Mouse (Mus musculus): ENCODE measurements at regions not wholly inside any gene's neighbourhood (a gene's known extent, or its start where the extent isn't known, plus 50 kb on each side); places are given as distances from the start of the nearest gene placed in this dataset.

GRCm38 (mm10) chr7:64010640-64011039 lies 71.9 kb upstream of the Klf13 start:
- Histone ChIP-seq H3K27ac (replicated peaks; ENCODE audit: insufficient read depth, low read depth, low read length) (no peak overlapping the region), H3K4me1 (ENCODE audit: control insufficient read depth, insufficient read depth, low read length) (no peaks in the 10 kb centered on the region)

GRCm38 (mm10) chr7:64007766-64008165 lies 69.1 kb upstream of the Klf13 start:
- no peaks in the 10 kb centered on the region for H3K4me1 ChIP-seq (ENCODE audit: control insufficient read depth, insufficient read depth, low read length)
- H3K4me3 ChIP-seq (ENCODE audit: insufficient read depth, low read depth, low read length), result no peak overlapping the region
- 85% methylated on average over 3 of the region's 3 CpGs for WGBS
- no peak overlapping the region for H3K27ac ChIP-seq (replicated peaks; ENCODE audit: insufficient read depth, low read depth, low read length)
- no peaks in the 10 kb centered on the region for H3K36me3 ChIP-seq (ENCODE audit: control insufficient read depth, insufficient read depth, low read length)
- no peak for DNase-seq (ENCODE audit: extremely low read depth, low read depth, low spot score)
- no peaks in the 10 kb centered on the region for H3K27me3 ChIP-seq (ENCODE audit: control insufficient read depth, insufficient read depth, low read length)
- no peaks in the 10 kb centered on the region for H3K79me2 ChIP-seq (ENCODE audit: control insufficient read depth, insufficient read depth, low read length)
- no peak for TF ChIP-seq POLR2A (IDR thresholded peaks at IDR 0.05; ENCODE audit: extremely low read depth, insufficient read depth, low read length)
- no peak overlapping the region for H3K9ac ChIP-seq (ENCODE audit: low read depth, low read length)

More at GRCm38 (mm10) chr7:64010640-64011039, 71.9 kb upstream of the Klf13 start:
- TF ChIP-seq POLR2A (IDR thresholded peaks at IDR 0.05; ENCODE audit: extremely low read depth, insufficient read depth, low read length), result no peak
- no peak for TF ChIP-seq CTCF (IDR thresholded peaks at IDR 0.05; ENCODE audit: low read depth, low read length)
- 91% methylated on average over 3 of the region's 3 CpGs for WGBS
- H3K79me2 ChIP-seq (ENCODE audit: control insufficient read depth, insufficient read depth, low read length), result no peaks in the 10 kb centered on the region
- no peak overlapping the region for H3K4me3 ChIP-seq (ENCODE audit: insufficient read depth, low read depth, low read length)
- H3K9ac ChIP-seq (ENCODE audit: low read depth, low read length), result no peak overlapping the region
- no peaks in the 10 kb centered on the region for H3K36me3 ChIP-seq (ENCODE audit: control insufficient read depth, insufficient read depth, low read length)
- no peaks in the 10 kb centered on the region for H3K27me3 ChIP-seq (ENCODE audit: control insufficient read depth, insufficient read depth, low read length)
- DNase-seq (ENCODE audit: extremely low read depth, low read depth, low spot score), result no peak

GRCm38 (mm10) chr7:64006935-64007334 lies 68.2 kb upstream of the Klf13 start:
- Histone ChIP-seq H3K36me3 (ENCODE audit: control insufficient read depth, insufficient read depth, low read length) (no peaks in the 10 kb centered on the region), H3K9ac (ENCODE audit: low read depth, low read length) (no peak overlapping the region), H3K4me3 (ENCODE audit: insufficient read depth, low read depth, low read length) (no peak overlapping the region), H3K27me3 (ENCODE audit: control insufficient read depth, insufficient read depth, low read length) (no peaks in the 10 kb centered on the region), H3K27ac (replicated peaks; ENCODE audit: insufficient read depth, low read depth, low read length) (no peak overlapping the region), H3K4me1 (ENCODE audit: control insufficient read depth, insufficient read depth, low read length) (no peaks in the 10 kb centered on the region), H3K79me2 (ENCODE audit: control insufficient read depth, insufficient read depth, low read length) (no peaks in the 10 kb centered on the region)
- no peak for DNase-seq (ENCODE audit: extremely low read depth, low read depth, low spot score)
- TF ChIP-seq CTCF (IDR thresholded peaks at IDR 0.05; ENCODE audit: low read depth, low read length) (no peak), POLR2A (IDR thresholded peaks at IDR 0.05; ENCODE audit: extremely low read depth, insufficient read depth, low read length) (no peak)
- 87% methylated on average over 4 of the region's 4 CpGs for WGBS

GRCm38 (mm10) chr7:64005765-64006164 lies 67.0 kb upstream of the Klf13 start:
- WGBS, result 84% methylated on average over 1 of the region's 1 CpGs
- Histone ChIP-seq H3K4me3 (ENCODE audit: insufficient read depth, low read depth, low read length) (no peak overlapping the region), H3K27ac (replicated peaks; ENCODE audit: insufficient read depth, low read depth, low read length) (no peak overlapping the region), H3K36me3 (ENCODE audit: control insufficient read depth, insufficient read depth, low read length) (no peaks in the 10 kb centered on the region), H3K27me3 (ENCODE audit: control insufficient read depth, insufficient read depth, low read length) (no peaks in the 10 kb centered on the region), H3K4me1 (ENCODE audit: control insufficient read depth, insufficient read depth, low read length) (no peaks in the 10 kb centered on the region), H3K9ac (ENCODE audit: low read depth, low read length) (no peak overlapping the region), H3K79me2 (ENCODE audit: control insufficient read depth, insufficient read depth, low read length) (no peaks in the 10 kb centered on the region)
- TF ChIP-seq POLR2A (IDR thresholded peaks at IDR 0.05; ENCODE audit: extremely low read depth, insufficient read depth, low read length) (no peak), CTCF (IDR thresholded peaks at IDR 0.05; ENCODE audit: low read depth, low read length) (no peak)
- no peak for DNase-seq (ENCODE audit: extremely low read depth, low read depth, low spot score)

- Histone ChIP-seq H3K4me3 (ENCODE audit: insufficient read depth, low read depth, low read length) (no peak overlapping the region), H3K9ac (ENCODE audit: low read depth, low read length) (no peak overlapping the region), H3K4me1 (ENCODE audit: control insufficient read depth, insufficient read depth, low read length) (no peaks in the 10 kb centered on the region), H3K79me2 (ENCODE audit: control insufficient read depth, insufficient read depth, low read length) (no peaks in the 10 kb centered on the region), H3K36me3 (ENCODE audit: control insufficient read depth, insufficient read depth, low read length) (no peaks in the 10 kb centered on the region), H3K27me3 (ENCODE audit: control insufficient read depth, insufficient read depth, low read length) (no peaks in the 10 kb centered on the region), H3K27ac (replicated peaks; ENCODE audit: insufficient read depth, low read depth, low read length) (no peak overlapping the region)
- WGBS, result 78% methylated on average over 5 of the region's 5 CpGs
- TF ChIP-seq POLR2A (IDR thresholded peaks at IDR 0.05; ENCODE audit: extremely low read depth, insufficient read depth, low read length) (no peak), CTCF (IDR thresholded peaks at IDR 0.05; ENCODE audit: low read depth, low read length) (no peak)
- no peak for DNase-seq (ENCODE audit: extremely low read depth, low read depth, low spot score)
These were observed 65.2 kb upstream of the Klf13 start for GRCm38 (mm10) chr7:64003904-64004303.

- H3K4me3 ChIP-seq (ENCODE audit: insufficient read depth, low read depth, low read length), result no peak overlapping the region
- H3K27ac ChIP-seq (replicated peaks; ENCODE audit: insufficient read depth, low read depth, low read length), result no peak overlapping the region
- 44% methylated on average over 9 of the region's 9 CpGs for WGBS
- H3K4me1 ChIP-seq (ENCODE audit: control insufficient read depth, insufficient read depth, low read length), result no peaks in the 10 kb centered on the region
- no peaks in the 10 kb centered on the region for H3K36me3 ChIP-seq (ENCODE audit: control insufficient read depth, insufficient read depth, low read length)
- TF ChIP-seq CTCF (IDR thresholded peaks at IDR 0.05; ENCODE audit: low read depth, low read length) (no peak), POLR2A (IDR thresholded peaks at IDR 0.05; ENCODE audit: extremely low read depth, insufficient read depth, low read length) (no peak)
- H3K27me3 ChIP-seq (ENCODE audit: control insufficient read depth, insufficient read depth, low read length), result no peaks in the 10 kb centered on the region
- DNase-seq (ENCODE audit: extremely low read depth, low read depth, low spot score), result peak; percentile 30
- H3K9ac ChIP-seq (ENCODE audit: low read depth, low read length), result no peak overlapping the region
- H3K79me2 ChIP-seq (ENCODE audit: control insufficient read depth, insufficient read depth, low read length), result no peaks in the 10 kb centered on the region
These were observed 62.9 kb upstream of the Klf13 start for GRCm38 (mm10) chr7:64001611-64002111.

All from liver, adult 2 months (tissue).